Mouse (Mus musculus) erythroblast, embryonic 14.5 days (primary cell): Measurements from ENCODE around the gene Uspl1.

Experiments used
- GATA1 ChIP-seq: IDR thresholded peaks from 2 replicates; pipeline ENCODE4 v1.6.1; 2012; ENCODE audit warnings: low read length, inconsistent platforms, mixed read lengths
- TAL1 ChIP-seq: IDR thresholded peaks from 3 replicates; pipeline ENCODE4 v1.6.1; 2012; ENCODE audit warnings: low read length, inconsistent platforms, mixed read lengths

DNA sequence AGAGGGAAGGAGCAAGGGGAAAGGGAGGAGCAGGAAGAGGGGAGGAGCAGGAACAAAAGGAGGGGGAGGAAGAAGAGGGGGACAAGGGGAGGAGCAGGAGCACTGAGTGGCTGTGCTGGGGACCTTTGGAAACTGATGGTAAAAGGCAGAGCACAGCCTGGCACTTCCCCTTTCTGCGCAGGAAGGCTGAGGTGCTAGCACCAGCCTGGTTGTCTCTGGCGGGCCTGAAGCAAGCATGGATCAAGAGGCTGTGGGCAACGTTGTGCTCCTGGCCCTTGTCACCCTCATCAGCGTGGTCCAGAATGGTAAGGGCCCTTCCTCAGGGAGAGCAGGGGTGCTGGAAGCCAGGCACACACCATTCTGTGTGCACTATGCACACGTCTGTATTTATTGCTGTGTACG, 80.7 kb downstream of the Uspl1 start:
- TF ChIP-seq GATA1 (no peak), TAL1 (no peak)
